Mouse (Mus musculus) adrenal gland, postnatal 14 days (tissue): ENCODE results near the gene Wnt11. TPM values are rescaled to one million over a fixed set of nuclear protein-coding genes. Genes with fewer than 3 reads are reported as not detected.

ENCODE experiments used
- total RNA-seq: library from RNA; stranded (reverse); gene quantifications from 2 replicates; pipeline ENCODE4 v1.2.3, GENCODE M21; 2021

Gene Wnt11
- total RNA-seq, 1 experiment from 2014 or later = 1.8 TPM

Other genes starting within 250 kb of the Wnt11 start
- gene Emsy, start 178.3 kb upstream of the Wnt11 start, total RNA-seq = 31.5 and 40.2 TPM in 2 replicates
- gene Thap12, start 132.0 kb upstream of the Wnt11 start, total RNA-seq = 62.3 and 63.7 TPM in 2 replicates